In the genomic region with DNA sequence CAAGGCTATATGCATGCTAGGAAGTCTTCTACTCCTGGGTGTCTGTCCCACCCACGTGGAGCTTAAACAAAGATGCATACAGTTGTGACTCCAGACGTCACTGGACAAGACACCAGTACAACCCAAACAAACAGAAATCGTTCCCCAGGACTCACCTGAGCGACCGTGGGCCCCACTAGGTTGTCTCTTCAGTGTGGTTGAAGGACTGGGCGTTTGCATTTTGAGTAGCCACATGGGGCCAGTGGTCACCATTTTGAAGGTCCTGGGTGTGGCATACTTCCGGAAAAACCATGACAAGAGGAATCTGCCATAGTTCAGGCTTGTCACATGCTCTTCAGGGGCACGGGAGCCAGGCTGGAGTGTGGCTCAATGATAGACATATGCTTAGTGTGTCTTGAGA, we compare ENCODE assay signal across 10 mouse cellular contexts. TPM values are rescaled to one million over a fixed set of nuclear protein-coding genes. Genes with fewer than 3 reads are reported as not detected.
DNase-seq lines count a peak whose midpoint lies in the region; ATAC-seq and TF ChIP-seq lines count a peak whose summit lies in the region.
"Had no signal": no experiment of that assay in that cellular context is flagged by ENCODE, and none has a peak within 500 bp of the region (broad histone marks: within the 10 kb centered on the region; RNA-seq: fewer than 3 reads in every experiment).

No protein-coding gene starts in this region.

- intact Hi-C loops in gastrocnemius, adult 2 months (cut with DNase I): no loop called here

- H3K4me1 ChIP-seq in ES-Bruce4 (ENCODE audit: control insufficient read depth, insufficient read depth, low read length): peaks cover 3% of the 10 kb centered on the region
- H3K4me1 ChIP-seq in hindbrain, embryonic 11.5 days (replicated peaks; ENCODE audit: control insufficient read depth, insufficient read depth, low read length): no peaks in the 10 kb centered on the region
- peaks cover 37% of the 10 kb centered on the region for H3K4me1 ChIP-seq in liver, postnatal 0 days (ENCODE audit: insufficient read depth)

- peak overlapping the region; percentile 95 for H3K9ac ChIP-seq in ES-Bruce4 (ENCODE audit: low read depth, poor library complexity, severe bottlenecking)
- H3K9ac ChIP-seq in hindbrain, embryonic 11.5 days (ENCODE audit: low read depth, low read length): no peak overlapping the region
- H3K9ac ChIP-seq in liver, postnatal 0 days (replicated peaks): peak overlapping the region; percentile 85

- no peak for TF ChIP-seq CTCF in gastrocnemius, adult 2 months (IDR thresholded peaks at IDR 0.05)
- TF ChIP-seq CTCF in ES-Bruce4 (IDR thresholded peaks at IDR 0.05; ENCODE audit: low read depth, low read length): no peak
- TF ChIP-seq CTCF in liver, postnatal 0 days (IDR thresholded peaks at IDR 0.05; ENCODE audit: low read depth): no peak

- 84% methylated on average over 8 of the region's 8 CpGs for WGBS in hindbrain, embryonic 11.5 days
- WGBS in liver, postnatal 0 days (ENCODE audit: insufficient replicate concordance): 77% methylated on average over 8 of the region's 8 CpGs

- H3K4me3 ChIP-seq in gastrocnemius, adult 2 months: peak overlapping the region; percentile 95
- peak overlapping the region; percentile 96 for H3K4me3 ChIP-seq in ES-Bruce4 (ENCODE audit: low read depth, low read length)
- H3K4me3 ChIP-seq in hindbrain, embryonic 11.5 days (ENCODE audit: low read depth, low read length): no peak overlapping the region
- peak overlapping the region; percentile 88 for H3K4me3 ChIP-seq in liver, postnatal 0 days (ENCODE audit: low read depth, low read length)

- no peak for DNase-seq in gastrocnemius, adult 2 months
- DNase-seq in gastrocnemius, postnatal 4 days (ENCODE audit: low spot score in 2 of 2): no peak
- DNase-seq in hindbrain, embryonic 11.5 days (ENCODE audit: low spot score): no peak
- no peak for DNase-seq in liver, postnatal 0 days
- DNase-seq in ovary, postnatal 14 days (ENCODE audit: low spot score): no peak
- no peak for DNase-seq in right cerebral cortex, adult 2 months (ENCODE audit: low spot score in 2 of 2)
- no peak for DNase-seq in right cerebral cortex, postnatal 4 days
- DNase-seq: heart, postnatal 10 days; thymus, adult 18-20 months had no signal

- no peak for ATAC-seq in hindbrain, embryonic 11.5 days (ENCODE audit: low FRiP score)
- no peak for ATAC-seq in liver, postnatal 0 days

- no peak for TF ChIP-seq POLR2A in ES-Bruce4 (IDR thresholded peaks at IDR 0.05; ENCODE audit: insufficient read depth, low read length)

- no peak for TF ChIP-seq EP300 in ES-Bruce4 (IDR thresholded peaks at IDR 0.05; ENCODE audit: insufficient read depth, low read depth, low read length)
- no peak for TF ChIP-seq EP300 in liver, postnatal 0 days (IDR thresholded peaks at IDR 0.05; ENCODE audit: low read depth)

- H3K4me2 ChIP-seq in hindbrain, embryonic 11.5 days (replicated peaks; ENCODE audit: low read depth, low read length): peak overlapping the region; percentile 83; the same call in 1 of the 2 replicates
- peak overlapping the region; percentile 94 for H3K4me2 ChIP-seq in liver, postnatal 0 days (ENCODE audit: low read depth, low read length)

- peaks cover 30% of the 10 kb centered on the region for H3K36me3 ChIP-seq in ES-Bruce4 (ENCODE audit: control insufficient read depth, insufficient read depth, low read length, poor library complexity, severe bottlenecking)
- H3K36me3 ChIP-seq in hindbrain, embryonic 11.5 days (ENCODE audit: control insufficient read depth, insufficient read depth, low read length): peaks cover 3% of the 10 kb centered on the region; the same call in 1 of the 2 replicates
- H3K36me3 ChIP-seq in liver, postnatal 0 days (replicated peaks; ENCODE audit: insufficient read depth, low read length): peaks cover 30% of the 10 kb centered on the region

- peak overlapping the region; percentile 97 for H3K27ac ChIP-seq in gastrocnemius, adult 2 months
- peak overlapping the region; percentile 92 for H3K27ac ChIP-seq in ES-Bruce4 (ENCODE audit: insufficient read depth, low read length)
- H3K27ac ChIP-seq in hindbrain, embryonic 11.5 days (ENCODE audit: low read depth, low read length): no peak overlapping the region
- no peak overlapping the region for H3K27ac ChIP-seq in liver, postnatal 0 days (ENCODE audit: low read depth)

- H3K27me3 ChIP-seq in ES-Bruce4 (ENCODE audit: control insufficient read depth, insufficient read depth, low read length, poor library complexity, severe bottlenecking): no peaks in the 10 kb centered on the region
- no peaks in the 10 kb centered on the region for H3K27me3 ChIP-seq in hindbrain, embryonic 11.5 days (ENCODE audit: control insufficient read depth, insufficient read depth, low read length)
- no peaks in the 10 kb centered on the region for H3K27me3 ChIP-seq in liver, postnatal 0 days (ENCODE audit: insufficient read depth, low read length)

- no peaks in the 10 kb centered on the region for H3K9me3 ChIP-seq in ES-Bruce4 (replicated peaks; ENCODE audit: control insufficient read depth, insufficient read depth, low read length, poor library complexity, severe bottlenecking)
- no peaks in the 10 kb centered on the region for H3K9me3 ChIP-seq in hindbrain, embryonic 11.5 days (ENCODE audit: control insufficient read depth, low read length)
- H3K9me3 ChIP-seq in liver, postnatal 0 days (ENCODE audit: low read length): no peaks in the 10 kb centered on the region

RNA-seq across cellular contexts. Expression of a gene that starts 37.1 kb away (rescaled TPM):
- 10 to 100 TPM; 52.3 to 52.8 TPM for total RNA-seq in gastrocnemius, adult 2 months (2021)
- 100 to 1,000 TPM; 134 to 144 TPM for total RNA-seq in gastrocnemius, postnatal 4 days (2021)
- 77.5 and 77.7 TPM in 2 replicates for polyA plus RNA-seq in ES-Bruce4 (2011; ENCODE audit: insufficient read depth, insufficient read length, low read depth, missing spikeins)
- 36.7 and 36.9 TPM in 2 replicates for polyA plus RNA-seq in hindbrain, embryonic 11.5 days (2014; fragmentation: Nextera tagmentation; extraction: Ambion mirVana)
- 8.2 and 9.2 TPM in 2 replicates for polyA plus RNA-seq in liver, postnatal 0 days (2015; fragmentation: Nextera tagmentation; extraction: Ambion mirVana)

Comparison
In these comparisons a context has a peak if more than half of its experiments do, and no peak if none do; other contexts are left out.
1. H3K27ac ChIP-seq: peak in gastrocnemius, adult 2 months (single experiment) and ES-Bruce4 (single experiment); none in hindbrain, embryonic 11.5 days (single experiment) and liver, postnatal 0 days (single experiment).